Mouse (Mus musculus) cerebellum, postnatal 36 days (tissue): ENCODE data around the gene H3f3a.

ENCODE experiments used
- DNase-seq, 2 experiments: peaks; one replicate each; pipeline ENCODE4 v3.0.0; 2021 to 2022; ENCODE audit warnings: mixed read lengths in 2 of 2

The H3f3a gene

DNA sequence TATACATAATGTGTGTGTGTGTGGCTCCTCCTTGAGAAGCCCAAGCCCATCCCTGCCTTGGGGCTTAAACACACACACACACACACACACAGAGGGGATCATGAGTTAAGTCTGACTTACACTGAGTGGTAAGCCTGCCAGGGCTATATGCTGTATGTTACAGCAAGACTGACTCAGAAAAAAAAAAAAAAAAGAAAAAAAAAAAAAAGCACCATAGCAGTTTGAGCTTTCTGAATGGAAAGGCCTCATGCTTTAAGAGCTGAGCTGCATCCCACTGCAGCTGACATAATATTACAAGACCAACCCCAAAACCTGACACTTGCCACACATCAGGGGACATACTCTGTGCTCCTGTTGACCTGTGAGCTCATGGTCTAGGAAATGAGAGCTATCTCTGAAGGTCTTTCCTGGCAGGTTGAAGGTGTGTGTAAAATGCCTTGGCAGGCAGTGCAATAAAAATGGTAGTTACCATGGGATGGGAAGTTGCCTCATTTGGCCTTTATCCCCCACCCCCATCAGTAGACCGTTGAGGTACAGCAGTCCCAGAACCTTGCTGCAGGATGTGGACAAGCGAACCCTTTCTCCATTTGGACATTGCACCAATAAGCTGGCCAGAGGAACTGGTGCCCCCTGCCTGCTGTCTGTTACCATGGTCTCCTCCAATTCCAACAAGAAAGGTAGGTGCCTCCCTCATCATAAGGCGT lies 56.3 kb downstream of the H3f3a start:
- DNase-seq: no peak

- DNase-seq: no peak
These were observed 57.0 kb downstream of the H3f3a start for GRCm38 (mm10) chr1:180756711-180757110.

- no peak for DNase-seq
These were observed 59.4 kb downstream of the H3f3a start for GRCm38 (mm10) chr1:180754376-180754775.

GRCm38 (mm10) chr1:180752115-180752514 lies 61.6 kb downstream of the H3f3a start:
- DNase-seq: no peak
